Mouse (Mus musculus): ENCODE measurements around the gene Snx12.

The Snx12 gene

DNA sequence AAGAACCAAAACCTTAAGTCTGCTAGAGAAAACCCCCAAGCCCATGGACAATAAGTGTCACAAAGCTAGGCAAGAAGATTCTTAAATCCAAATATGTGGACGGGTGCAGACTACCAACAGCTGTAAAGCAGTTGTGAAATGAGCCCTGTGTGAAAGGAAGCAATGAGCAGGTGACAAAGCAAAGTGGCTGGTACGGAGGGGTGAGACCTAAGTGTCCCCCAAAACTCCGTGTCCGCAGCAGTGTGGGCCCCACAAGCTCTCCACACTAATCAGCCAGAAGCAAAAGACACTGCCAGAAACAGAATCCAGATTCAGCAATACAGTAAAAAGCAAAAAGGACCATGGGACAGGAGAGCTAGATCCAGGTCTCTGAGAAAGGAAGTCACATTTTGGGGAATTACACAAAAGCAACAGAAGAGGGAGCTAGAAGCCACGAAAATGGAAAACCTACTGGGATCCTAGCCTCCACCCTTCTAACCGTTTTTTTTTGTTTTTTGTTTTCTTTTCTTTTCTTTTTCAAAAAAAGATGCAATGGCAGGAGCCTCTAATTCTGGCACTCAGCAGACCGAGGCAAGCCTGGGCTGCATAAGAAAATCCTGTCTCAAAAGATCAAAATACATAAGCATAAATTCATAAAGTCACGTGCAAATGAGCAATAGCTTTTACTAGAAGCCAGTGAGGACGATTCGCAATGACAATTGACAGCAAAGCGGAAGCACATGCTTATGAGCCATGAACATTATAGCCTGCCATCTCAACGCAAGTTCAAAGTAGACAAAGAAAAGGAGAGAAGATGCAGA, 90.2 kb downstream of the Snx12 start:
- peak; percentile 79 for DNase-seq

GRCm38 (mm10) chrX:101131001-101131400, 91.4 kb downstream of the Snx12 start:
- DNase-seq, result peak; percentile 71

GRCm38 (mm10) chrX:101128559-101128958, 93.8 kb downstream of the Snx12 start:
- DNase-seq, result no peak

- DNase-seq, result peak; percentile 40
Measured at GRCm38 (mm10) chrX:101126977-101127376, 95.4 kb downstream of the Snx12 start.

DNA sequence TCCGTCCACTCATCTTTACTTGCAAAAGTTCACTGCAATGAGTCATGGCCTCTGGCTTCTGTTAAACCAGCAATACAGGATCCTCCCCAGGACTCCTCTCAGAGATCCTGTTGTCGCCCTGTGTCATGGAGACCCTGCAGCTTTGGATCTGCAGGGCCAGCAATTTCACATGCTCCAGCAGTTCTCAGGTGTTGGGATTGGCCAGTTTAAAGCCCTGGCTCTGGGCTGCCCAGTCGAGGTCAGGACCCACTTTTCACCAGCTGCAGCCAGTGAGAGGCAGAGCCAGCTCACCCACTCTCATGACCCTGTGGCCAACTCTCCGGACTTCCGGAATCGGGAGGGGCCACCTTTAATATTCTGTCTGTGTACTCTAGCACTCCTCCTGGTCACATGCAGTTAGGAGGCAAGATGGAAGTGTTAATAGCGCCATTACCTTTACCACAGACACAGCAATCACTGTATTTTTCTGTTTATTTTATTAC, 95.8 kb downstream of the Snx12 start:
- peak; percentile 9 for DNase-seq

DNA sequence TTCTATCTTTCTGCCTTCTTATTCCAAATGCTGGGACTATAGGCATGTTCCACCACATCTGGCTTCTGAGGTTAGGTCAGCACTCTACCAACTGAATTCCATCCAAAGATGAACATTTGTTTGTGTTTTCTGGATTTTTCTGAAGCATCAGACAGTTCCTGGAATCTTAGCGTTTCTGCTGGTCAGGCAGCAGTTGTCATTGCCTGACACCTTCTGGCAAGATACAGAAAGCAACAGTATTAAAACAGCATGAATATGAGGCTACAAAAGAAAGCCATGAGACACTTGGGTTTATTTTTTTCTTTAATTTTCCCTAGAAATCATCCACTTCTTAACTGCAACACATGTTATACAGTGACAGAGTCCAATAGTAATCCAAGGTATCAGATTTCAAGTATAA, 101.8 kb downstream of the Snx12 start:
- no peak for DNase-seq

DNA sequence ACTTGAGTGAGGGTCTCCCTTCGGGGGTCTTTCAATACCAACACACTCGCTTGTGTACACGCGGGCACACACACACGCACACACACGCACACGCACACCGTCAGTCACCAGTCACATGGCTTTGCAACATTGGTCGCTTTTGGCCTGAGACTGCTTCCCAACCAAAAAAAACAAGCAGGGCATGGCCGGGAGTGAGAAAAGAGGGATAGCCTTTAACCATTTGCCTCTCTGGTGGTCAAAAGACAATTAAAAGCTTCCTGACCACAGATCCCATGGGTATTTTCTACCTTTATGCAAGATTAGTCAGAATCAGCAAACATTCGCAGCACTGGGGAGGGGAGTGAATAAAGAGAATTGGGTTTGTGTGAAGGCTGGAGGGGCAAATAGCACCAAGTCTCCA, 136.4 kb downstream of the Snx12 start, which contains the start of gene Slc7a3:
Gene Slc7a3 (minus strand): TSS at position 101 of the 400 bp plus-strand sequence.
- peak; percentile 7 for DNase-seq

DNA sequence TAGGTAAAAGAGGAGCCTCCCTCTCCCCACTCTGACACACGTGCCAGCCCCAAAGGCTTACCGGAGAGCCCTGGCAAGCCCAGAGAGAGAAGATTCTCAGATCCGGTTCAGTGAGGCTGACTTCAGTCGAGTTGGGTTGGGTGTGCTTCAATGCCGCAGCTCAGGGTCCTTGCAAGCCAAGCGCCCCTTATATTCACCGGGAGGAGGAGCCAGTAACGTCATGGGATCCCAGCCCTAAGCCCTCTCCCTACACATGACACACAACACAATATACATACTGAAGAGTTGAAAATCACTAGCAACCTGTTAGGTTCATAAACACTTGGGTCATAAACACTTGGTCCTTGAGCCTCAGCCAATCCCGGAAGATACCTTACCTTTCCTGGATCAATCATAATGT, 137.2 kb downstream of the Snx12 start:
- peak; percentile 21 for DNase-seq

GRCm38 (mm10) chrX:101084192-101084591, 138.2 kb downstream of the Snx12 start:
- no peak for DNase-seq

- DNase-seq, result no peak
Measured at GRCm38 (mm10) chrX:101065245-101065644, 157.1 kb downstream of the Snx12 start.

DNA sequence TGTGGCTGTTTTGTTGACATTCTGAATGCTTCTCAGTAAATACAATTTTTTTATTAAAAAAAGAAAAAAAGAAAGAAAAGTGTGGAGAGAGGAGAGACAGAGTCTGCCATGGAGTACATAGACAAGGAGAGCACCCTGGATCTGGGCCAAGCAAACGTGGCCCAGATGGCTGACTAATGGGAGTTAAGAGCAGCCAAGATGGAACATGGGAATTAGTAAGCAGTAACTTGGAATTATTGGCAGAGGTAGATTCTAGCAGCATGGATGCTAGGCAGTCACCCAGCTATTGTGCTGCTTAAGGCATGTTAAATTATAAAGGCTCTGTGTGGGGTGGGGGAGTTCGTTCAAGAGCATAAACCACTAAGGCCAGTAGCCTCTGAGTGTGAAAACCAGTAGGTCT, 158.9 kb downstream of the Snx12 start:
- DNase-seq, result no peak

GRCm38 (mm10) chrX:101059541-101059940, 162.8 kb downstream of the Snx12 start, which contains the start of gene Tex11:
Gene Tex11 (minus strand): TSS chrX:101059667.
- DNase-seq, result no peak

All from retina, postnatal 1 day (tissue).